Mouse (Mus musculus): Measurements from ENCODE around the gene Ubtd1.

Ubtd1 gene

DNA sequence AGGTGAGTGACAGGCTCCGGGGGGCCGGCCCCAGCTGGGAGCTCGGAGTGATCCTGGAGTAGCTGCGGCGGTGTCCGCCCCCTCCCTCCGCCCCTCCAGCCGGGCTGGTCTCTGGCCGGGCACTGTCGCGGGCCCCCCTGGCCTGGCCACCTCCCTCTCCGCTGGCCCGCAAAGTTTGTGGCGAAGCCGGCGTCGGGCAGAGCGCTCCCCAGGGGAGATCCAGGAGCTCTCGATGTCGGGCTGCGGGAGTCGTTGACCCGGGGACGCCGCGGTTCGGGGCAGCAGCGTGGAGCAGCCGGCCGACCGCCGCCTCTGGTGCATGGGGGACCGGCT, at the start of gene Ubtd1:
TSS of gene Ubtd1 (plus strand) at position 169 of the 333 bp plus-strand sequence.
- no peak for DNase-seq

DNA sequence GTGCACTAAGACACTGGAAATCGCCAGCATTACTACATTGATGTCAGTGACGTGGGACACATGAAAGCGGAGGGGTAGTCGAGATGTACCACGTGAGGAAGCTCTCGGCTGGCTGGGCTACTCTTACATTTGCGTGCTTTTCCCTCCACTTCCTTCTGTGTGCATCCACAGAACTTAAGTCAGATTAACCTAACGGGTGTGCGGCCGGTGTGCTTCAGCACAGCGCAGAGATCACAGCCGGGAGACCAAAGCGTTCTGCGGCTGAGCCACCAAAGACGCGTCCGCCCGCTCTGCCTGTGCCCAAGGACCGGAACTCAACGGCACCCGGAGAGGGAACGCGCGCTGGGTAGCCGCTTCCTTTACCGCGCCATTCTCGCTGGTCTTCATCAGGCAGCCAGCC, 48.9 kb upstream of the Ubtd1 start:
- DNase-seq = peak; percentile 31

DNA sequence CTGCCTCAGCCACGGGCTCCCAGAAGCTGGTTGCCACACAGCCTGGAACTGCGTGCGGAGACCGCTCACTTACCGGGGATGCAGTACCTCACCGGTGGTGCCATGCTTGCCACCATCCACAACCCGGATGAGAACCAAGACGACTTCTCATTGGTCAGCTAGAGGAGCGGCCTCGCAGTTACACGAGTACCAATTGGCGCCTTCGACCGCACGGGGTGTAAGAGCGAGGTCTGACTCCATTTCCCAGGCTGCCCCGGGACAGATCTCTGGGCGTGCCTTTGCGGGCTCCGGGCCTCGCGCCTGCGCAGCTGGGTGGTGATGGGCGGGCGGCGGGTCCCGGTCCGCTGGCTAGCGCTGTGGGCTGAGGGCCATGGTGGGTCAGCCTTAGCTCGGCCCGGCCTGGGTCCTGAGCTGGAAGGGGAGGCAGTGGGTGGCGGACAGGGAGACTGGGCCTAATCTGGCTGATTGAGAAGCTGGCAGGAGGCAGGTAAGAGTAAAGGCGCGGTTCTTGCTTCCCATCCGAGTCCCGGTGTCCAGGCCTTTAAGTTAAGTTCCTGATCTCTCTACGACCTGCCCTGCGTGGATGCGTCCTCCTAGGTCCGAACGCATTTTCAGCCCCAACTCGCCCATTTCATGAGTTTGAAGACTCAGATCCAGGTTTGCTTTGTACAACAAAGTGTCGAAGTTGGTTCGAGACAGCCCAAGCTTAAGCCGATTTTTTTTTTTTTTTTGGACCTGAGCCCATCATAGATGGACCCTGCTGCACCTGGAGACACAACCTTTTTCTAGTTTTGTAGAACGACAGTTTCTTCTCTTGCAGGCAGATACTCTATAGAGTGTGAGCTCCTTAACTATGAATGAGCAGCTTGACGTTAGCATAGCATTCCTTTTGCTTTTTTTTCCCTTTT, 48.1 kb upstream of the Ubtd1 start, which contains the start of the genes Exosc1 and Zdhhc16:
TSS of gene Exosc1 (minus strand) at position 245 of the 908 bp plus-strand sequence.
TSS of gene Zdhhc16 (plus strand) at position 302 of the 908 bp plus-strand sequence.
- DNase-seq = peak; percentile 99

DNA sequence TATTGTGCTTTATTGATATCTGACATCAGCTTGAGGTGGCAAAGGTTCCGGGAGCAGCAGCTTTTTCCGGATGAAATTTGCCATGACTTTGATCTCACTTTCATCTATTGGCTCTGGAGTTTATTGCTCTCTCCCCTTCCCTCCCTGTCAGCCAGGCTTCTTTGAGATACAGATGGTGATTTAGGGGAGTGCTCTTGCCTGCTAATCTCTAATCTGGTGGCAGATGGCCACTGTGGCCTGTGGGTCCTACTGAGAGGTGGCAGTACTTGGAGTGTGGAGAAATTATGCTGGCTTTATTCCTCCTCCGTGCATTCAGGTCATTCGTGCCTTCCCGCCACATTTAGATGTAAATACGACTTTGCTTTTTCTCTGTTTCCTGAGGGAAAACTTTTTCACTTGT, 47.4 kb upstream of the Ubtd1 start:
- peak; percentile 13 for DNase-seq

DNA sequence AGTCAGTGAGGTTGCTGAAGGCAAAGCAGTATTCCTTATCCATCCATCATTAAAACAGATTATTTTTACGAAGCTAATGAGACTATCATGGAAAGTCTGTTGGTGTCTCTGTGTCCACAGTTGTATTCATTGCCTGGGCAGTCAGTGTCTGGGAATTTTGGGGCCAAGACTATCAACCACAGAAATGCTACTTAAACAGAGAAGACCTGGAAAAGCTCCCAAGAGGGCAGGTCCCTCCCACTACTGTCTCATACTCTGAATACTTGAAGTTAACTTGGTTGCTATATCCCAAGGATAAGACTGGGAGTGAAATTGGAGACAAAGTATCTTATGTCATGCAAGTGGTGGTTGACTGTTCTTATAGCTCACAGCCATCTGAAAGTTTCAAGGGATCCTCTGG, 45.6 kb upstream of the Ubtd1 start:
- no peak for DNase-seq

DNA sequence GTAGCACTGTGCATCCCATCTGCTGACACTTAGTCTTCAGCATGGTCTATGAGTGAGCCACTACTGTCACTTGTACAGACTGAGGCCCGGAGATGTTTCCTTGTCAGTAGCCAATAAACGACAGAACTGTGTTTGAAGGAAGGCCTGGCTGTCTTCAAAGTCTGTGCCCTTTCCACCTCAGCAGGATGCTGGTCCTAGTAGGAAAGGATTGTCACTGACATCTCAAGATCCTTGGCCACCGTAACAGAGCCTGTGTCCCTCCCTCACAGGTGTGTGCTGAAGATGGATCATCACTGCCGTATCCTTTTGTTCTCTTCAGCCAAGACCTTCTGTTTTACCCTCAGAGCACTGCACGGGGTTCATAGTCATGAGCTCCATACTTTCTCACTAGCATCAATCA, 43.0 kb upstream of the Ubtd1 start:
- no peak for DNase-seq

DNA sequence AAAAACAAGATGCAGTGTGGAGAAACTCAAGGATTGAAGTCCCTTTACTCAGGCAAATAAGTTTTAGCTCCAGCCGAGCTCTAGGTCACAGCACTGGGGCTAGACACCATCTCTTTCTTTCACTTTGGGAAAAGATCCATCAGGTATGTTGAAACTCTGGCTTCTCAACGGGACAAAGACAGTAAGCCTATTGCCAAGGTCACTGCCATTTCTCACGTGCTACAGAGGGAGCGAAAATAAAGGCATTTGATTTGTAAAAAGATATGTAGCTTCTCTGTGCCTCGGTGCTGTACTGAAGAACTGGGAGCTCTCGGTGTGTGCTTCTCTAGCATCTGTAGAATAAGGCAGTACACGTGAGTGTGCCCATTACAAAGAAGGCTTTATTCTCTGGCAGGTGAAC, 37.7 kb upstream of the Ubtd1 start:
- no peak for DNase-seq

DNA sequence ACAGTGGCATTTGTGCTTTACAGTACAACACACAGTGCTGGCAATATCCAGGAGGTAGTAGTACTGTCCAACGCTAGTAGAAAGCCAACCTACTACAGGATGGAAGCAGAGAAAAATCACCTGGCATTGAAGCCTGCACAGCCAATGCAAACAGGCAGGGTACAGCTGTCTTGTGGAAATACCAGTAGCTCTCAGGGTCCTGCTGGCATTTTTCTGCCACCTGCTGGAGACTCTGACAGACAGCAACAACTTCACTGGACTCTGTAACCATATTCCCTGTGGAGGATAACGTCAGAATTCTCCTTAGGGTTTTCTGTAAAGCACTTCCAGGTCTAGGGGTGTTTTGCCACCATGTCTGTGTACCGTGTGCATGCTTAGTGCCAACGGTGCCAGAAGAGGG, 29.3 kb upstream of the Ubtd1 start:
- DNase-seq = peak; percentile 20

DNA sequence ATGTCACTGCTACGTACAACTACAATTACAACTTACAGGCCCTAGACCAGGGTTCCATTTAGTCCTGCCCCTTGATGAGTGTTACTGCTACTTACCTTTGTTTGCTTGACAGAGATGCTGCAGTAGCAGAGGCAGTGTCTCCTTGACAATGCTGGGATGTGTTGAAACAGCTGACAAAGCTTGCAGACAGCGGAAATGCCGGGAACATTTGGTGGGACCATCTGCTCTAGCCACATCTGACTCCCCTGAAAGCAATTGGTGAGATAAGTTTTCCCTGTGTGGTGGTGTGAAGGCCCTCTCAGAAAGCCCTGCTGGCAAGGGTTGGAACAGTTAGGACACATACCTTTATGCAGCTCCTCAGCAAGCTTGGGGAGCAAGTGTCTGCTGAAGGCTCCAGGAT, 28.0 kb upstream of the Ubtd1 start:
- DNase-seq = no peak

DNA sequence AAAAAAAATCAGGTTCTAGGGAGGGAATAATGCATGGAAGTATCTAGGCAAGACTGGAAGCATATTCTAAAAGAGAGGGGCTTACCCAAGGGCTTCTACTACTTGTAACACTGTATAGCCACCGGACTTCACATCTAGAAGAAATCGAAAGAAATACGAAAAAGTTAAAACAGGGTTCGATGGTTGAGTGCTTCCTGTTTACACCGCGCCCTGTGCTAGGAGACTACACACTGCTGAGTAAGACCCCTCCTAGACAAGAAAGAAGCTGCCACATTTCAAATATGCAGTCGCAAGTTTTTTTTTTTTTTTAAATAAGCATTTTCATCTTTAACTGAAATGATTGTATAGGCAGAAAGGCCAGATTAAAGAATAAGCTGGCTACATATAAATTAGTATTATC, 11.9 kb upstream of the Ubtd1 start:
- DNase-seq = no peak

DNA sequence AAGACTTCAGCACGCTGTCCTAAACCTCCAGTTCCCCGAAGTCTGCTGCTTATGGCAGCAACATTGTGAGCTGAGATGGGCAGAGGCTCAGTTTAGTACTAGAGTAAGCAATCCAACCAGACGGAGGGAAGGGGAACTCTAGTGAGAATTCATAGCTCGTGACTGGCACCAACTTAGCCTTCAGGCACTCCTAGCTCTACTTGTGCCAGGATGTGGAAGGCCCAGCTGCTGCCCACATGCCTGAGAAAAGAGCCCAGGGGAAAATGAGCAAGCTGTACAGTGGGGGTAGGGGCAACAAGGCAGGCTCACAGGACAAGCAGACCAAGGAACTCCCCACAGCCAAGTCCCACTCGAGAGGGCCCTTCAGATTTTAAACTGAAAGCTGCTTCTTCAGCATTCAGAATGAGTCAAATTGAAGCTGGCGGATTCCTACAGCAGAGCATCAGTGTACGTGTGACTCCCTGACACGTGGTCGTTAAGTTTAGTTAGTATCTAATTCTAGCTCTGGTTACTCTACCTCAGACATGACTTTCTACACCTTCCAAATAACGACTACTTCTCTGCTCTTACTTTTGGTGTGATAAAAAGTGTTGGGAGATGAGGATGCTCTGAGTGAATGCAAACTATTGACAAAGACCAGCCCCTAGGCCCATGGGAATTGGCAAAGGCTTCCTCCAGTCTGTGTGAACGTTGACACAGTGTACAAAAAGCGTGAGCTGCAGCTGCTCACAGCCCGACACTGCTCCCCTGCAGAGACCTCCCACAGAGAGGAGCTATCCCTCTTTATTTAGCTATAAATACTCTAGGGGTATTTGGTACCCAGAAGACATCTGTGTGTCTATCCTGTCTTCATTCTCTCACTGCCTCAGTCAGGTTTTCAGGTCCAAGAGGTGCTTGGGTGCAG, 7.4 kb upstream of the Ubtd1 start:
- no peak for DNase-seq

DNA sequence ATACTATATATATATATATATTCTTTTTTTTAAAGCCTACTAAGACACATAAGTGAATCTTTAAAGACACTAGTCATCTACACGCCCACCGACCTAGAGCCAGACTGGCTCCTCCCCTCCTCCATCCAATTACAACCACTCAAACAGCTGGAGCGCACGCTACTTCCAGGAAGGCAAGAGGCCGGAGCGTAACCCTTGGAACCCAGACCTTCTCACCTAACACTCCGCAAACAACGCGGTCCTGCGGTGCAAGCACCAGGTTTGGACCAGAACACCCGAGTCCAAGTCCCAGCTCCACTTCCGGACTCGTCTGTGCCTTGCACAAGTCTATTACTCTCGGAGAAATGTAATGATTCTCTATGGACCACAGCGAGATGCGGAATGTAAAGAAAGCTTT, 1.1 kb upstream of the Ubtd1 start:
- DNase-seq = peak; percentile 77

DNA sequence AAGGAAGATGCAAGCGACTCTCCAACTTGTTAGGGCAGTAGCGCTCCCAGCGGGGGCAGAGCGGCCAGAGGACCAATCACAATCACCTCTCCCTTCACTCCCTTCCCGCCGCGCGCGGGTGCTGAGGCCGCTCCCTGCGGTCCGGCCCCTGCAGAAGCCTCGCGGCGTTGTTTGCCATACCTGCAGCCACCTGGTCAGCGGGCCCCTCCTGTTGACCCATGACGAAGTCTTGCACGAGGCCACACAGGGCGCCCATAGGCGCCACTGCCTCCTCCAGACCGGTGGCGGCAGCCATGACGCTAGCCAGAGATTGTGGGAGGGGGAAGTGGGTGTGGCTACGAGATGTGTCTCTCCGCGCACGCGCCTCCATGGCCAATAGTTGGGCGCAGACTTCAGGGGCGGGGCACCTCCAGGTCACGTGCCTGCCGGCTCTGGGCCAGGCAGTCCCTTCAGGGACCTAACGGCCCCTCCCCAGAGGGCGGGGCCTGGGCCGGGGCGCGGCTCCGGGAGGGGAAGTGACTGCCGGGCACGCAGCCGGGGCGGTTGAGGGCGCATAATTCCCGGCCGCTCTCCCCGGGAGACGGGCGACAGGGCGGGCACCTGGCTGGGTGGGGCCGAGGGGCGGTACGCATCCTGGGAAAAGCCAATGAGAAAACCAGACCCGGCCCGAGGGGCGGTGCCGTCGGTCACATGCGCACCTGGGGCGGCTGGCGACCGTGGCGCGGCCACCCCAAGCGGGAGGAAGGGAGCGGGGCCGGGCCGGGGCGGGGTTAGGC, 556 bp upstream of the Ubtd1 start, which contains the start of gene Mms19:
TSS of gene Mms19 (minus strand) at position 339 of the 776 bp plus-strand sequence.
- peak; percentile 100 for DNase-seq

DNA sequence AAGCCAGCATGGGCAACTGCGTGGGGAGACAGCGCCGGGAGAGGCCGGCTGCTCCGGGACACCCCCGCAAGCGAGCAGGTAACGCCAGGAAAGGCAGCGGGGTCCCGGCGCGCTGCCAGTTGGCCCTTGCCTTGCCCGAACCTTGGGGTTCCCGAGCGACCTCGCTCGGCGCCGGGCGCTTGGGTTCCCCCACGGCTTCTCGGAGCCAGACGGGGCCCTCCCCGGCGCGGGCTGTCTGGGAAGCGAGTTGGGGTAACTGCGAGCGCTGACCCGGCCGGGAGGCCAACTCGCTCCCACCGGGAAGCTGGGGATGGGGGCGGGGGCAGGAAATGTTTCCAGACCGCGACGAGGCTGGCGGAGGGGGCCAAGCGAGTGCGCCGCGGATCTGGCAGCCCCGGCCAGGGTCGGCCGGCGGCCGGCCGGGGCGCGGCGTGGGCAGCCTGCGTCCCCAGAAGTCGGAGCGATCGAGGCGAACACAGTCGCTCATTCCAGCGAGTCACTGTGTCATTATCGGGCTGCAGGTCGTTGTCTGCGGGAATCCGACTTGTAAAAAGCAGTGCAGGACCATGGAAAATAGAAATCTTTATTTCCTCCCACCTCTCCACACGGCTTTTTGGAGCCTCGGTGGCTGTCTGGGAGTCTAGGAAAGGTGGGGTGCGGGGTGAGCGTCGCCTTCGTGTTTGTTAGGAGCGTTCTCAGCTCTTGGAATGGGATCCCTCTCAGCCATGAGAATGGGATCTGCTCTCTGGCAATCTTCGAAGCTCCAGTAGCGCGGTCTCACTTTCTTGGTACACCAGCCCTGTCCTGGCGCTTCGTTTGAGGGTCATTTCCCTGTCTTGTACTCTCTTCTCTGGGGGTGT, 598 bp downstream of the Ubtd1 start:
- DNase-seq = peak; percentile 60

DNA sequence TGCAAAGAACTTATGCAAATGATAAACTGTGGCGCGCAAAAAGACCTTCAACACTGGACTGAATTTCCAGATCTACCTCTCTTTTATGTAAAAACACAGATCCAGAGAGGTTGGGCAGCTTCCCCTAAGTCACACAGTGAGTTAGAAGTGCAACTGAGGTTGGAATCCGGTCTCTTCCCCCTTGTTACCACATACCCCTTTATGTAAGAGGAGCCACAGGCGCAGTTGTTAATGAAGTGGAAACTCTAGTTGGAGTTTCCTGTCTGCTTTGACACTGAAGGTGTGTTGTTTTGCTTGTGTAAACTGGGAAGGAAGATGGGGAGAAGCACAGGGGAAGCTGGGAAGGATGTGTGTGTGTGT, 1.2 kb downstream of the Ubtd1 start:
- DNase-seq = peak; percentile 30

DNA sequence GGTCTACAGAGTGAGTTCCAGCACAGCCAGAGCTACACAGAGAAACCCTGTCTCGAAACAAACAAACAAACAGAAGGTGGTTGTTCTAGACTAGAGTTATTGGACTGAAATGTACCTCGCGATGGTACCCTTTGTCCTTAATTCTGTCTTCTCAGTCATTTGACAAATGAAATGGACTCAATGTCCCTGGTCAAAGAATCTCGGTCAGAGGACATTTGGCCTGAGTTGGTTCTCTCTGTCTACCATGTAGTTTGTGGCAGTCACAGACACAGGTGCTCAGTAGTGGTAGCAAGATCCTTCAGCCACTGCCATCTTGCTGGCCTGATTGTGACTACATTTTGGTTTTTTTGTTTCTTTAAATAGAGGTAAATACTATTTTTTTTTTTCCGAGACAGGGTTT, 4.4 kb downstream of the Ubtd1 start:
- DNase-seq = no peak

DNA sequence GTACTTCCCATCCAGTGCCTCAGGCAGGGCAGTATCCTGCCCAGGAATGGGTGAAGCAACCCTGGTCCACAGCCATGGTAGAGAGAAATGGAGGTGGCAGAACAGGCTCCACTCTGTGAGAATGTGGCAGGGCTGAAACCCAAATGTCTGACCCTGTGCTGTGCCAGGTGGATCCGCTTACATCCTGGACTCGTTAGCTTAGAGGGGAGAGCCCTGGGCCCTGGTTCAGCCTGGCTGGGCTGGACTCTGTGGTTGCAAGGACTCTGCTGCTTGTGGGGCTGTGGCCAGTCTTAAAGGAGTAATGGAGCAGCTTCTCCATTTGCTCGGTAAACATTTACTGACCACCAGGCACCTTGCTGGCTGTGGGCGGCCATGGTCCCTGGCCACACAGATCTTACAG, 5.6 kb downstream of the Ubtd1 start:
- no peak for DNase-seq

DNA sequence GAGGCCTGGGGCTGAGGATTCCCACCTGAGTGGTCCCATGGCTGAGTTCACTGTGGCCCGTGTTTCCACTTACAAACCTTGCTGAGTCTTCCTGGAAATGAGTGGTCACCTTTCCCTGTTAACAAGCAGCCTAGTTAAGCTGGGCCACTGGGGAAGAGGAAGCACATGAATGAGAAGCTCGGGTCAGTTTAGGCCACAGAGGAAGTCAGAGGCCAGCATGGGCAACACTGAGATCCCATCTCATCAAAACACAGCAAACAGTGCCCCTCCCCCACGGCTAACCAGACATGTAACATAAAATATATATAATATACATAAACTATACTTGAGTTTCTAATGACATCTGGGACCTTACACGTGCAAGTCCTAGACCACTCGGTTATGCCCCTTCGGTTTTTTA, 8.2 kb downstream of the Ubtd1 start:
- DNase-seq = no peak

DNA sequence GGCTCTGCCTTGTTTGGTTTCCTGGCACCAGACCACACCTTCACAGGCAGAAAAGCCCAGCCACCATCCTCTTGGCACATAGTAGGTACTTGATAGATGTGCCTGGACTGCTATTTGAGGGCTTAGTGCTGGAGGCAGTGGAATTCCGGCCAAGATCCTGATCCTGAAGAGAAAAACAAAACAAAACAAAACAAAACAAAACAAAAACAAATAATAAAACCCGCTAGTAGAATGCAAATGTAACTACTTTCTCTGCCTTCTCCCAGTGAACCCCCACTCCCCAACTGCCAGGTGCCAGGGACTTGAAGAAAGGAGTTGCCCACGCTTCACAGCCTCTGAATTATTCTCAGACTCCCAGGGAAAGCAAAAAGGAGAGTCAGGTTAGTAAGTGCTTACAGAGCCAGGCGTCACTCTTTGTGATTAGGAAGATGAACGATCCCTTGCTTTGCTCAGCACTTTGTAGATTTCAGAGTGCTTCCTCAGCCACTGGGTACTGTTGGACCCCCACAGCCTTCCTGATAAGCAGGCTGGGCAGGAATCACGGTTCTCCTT, 10.4 kb downstream of the Ubtd1 start:
- DNase-seq = no peak

DNA sequence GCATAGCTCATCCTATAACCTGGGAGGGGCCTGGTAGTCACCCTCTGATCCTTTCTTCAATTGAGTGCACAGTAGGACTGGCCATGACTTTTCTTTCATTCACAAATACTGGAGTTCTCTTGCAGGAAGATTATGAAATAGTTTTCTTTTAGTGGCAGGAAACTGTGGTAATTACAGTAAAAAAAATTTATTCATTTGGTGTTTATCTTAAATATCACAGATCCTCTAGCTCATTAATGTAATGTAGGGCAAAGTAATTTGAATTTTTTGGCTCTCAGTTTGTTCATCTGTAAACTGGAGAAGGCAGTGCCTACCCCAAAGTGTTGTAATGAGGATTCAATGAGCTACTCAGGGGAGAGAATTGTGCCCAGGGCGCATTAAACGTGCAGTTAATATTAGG, 11.4 kb downstream of the Ubtd1 start:
- no peak for DNase-seq

DNA sequence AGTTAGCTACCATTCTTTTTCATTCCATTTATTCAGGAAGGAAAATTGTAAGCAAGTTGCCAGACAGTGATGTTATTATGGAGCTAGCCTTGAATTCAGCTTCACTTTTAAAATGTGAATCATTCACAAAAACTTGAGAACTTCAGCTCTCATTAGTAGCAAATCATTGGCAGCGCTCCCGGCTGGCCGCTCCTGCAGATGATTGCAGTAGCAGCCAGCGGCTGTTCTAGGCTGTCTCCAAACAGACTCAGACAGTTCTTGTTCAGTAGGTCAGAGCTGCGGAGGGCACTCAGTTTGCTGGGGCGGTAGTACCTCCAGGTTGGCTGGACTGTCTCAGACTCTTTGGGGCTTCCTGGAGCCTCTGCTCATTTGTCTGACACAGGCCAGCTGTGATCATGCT, 11.9 kb downstream of the Ubtd1 start:
- DNase-seq = no peak

DNA sequence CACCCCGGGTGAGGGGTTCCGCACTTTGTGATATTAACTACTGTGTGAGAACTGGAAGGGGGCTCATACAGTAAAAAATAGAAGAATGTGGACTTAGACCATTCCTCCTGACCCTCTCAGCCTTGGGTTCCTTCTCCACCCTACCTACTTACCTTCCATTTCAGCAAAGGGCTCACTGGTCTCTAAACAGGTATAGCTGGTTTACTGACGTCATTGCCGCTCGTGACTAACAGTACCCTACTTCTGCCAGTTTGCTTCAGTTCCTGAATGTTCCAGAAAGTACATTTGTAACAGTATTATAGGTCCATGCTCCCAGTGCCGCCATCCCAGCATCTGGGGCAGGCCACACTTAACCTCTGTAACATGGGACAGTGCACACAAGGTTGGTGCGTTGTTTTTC, 12.5 kb downstream of the Ubtd1 start:
- no peak for DNase-seq
